Mouse (Mus musculus): Measurements from ENCODE around the gene Acap2.

- TF ChIP-seq POLR2A (IDR thresholded peaks at IDR 0.05; ENCODE audit: insufficient read depth, low read length), result no peak
- no peak for TF ChIP-seq EP300 (IDR thresholded peaks at IDR 0.05; ENCODE audit: insufficient read depth, low read depth, low read length)
- TF ChIP-seq CTCF (IDR thresholded peaks at IDR 0.05; ENCODE audit: low read depth, low read length), result no peak
Measured at GRCm38 (mm10) chr16:31241433-31241832, 40.4 kb upstream of the Acap2 start.
